Mouse (Mus musculus) cortical plate, adult 2 months (tissue): ENCODE measurements around the gene Krt25. TPM values are rescaled to one million over a fixed set of nuclear protein-coding genes. Genes with fewer than 3 reads are reported as not detected.

Source experiments
- H3K27ac ChIP-seq: fragments of 200-500 bp; 2 replicates; pipeline ENCODE4 v1.5.1; 2012; ENCODE audit warnings: low read length, control low read depth, inconsistent platforms; ENCODE audit not compliant: insufficient read depth
- H3K4me1 ChIP-seq: fragments of 200-500 bp; 2 replicates; pipeline ENCODE4 v1.6.1; 2011; ENCODE audit warnings: low read length; ENCODE audit not compliant: control insufficient read depth, insufficient read depth
- H3K4me3 ChIP-seq: fragments of 200-500 bp; 2 replicates; pipeline ENCODE4 v1.5.1; 2011; ENCODE audit warnings: mild to moderate bottlenecking, low read length, control low read depth; ENCODE audit not compliant: insufficient read depth
- CTCF ChIP-seq: fragments of 200-500 bp; IDR thresholded peaks from 2 replicates; pipeline ENCODE4 v1.5.1; 2011; ENCODE audit warnings: mild to moderate bottlenecking, control low read depth, low read length; ENCODE audit not compliant: insufficient read depth; ENCODE audit errors: extremely low read depth
- POLR2A ChIP-seq: fragments of 200-500 bp; IDR thresholded peaks from 2 replicates; pipeline ENCODE4 v1.6.1; 2011; ENCODE audit warnings: mild to moderate bottlenecking, low read length, control low read depth; ENCODE audit not compliant: insufficient read depth; ENCODE audit errors: extremely low read depth
- polyA plus RNA-seq: library from polyadenylated mRNA; depleted of rRNA; stranded (reverse); fragments of >200 nt; gene quantifications from 2 replicates; pipeline ENCODE4 v1.2.3, GENCODE M21; 2012

Gene Krt25
- polyA plus RNA-seq, 1 experiment = 0.04 TPM

GRCm38 (mm10) chr11:99329655-99330054 is 6.9 kb upstream of the Krt25 start:
- Histone ChIP-seq H3K4me3 (no peak overlapping the region), H3K4me1 (no peaks in the 10 kb centered on the region), H3K27ac (no peak overlapping the region)
- TF ChIP-seq POLR2A = no peak
- no peak for TF ChIP-seq CTCF

DNA sequence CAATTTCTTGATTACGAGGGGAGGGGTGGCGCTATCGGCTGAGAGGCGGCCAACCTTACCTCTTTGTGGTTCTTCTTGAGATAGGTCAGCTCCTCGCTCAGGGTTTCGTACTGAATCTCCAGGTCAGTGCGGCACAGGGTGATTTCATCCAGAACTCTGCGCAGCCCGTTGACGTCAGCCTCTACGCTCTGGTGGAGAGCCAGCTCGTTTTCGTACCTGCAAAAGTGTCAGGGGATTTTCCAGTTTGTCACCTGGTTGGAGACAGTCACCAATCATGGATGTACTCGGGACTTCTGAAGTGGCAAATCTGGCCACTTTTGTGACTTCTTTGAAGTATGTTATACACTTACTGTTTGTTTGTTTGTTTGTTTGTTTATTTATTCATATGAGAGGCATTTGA is 1.7 kb downstream of the Krt25 start:
- Histone ChIP-seq H3K4me1 (no peaks in the 10 kb centered on the region), H3K27ac (no peak overlapping the region), H3K4me3 (no peak overlapping the region)
- TF ChIP-seq POLR2A = no peak
- TF ChIP-seq CTCF = no peak

- no peak overlapping the region for H3K4me3 ChIP-seq
- TF ChIP-seq CTCF (no peak), POLR2A (no peak)
- H3K27ac ChIP-seq = no peak overlapping the region
Observed at GRCm38 (mm10) chr11:99319127-99319526, 3.6 kb downstream of the Krt25 start.

GRCm38 (mm10) chr11:99316543-99316942 is 6.2 kb downstream of the Krt25 start:
- no peaks in the 10 kb centered on the region for H3K4me1 ChIP-seq
- H3K27ac ChIP-seq = no peak overlapping the region
- no peak overlapping the region for H3K4me3 ChIP-seq
- TF ChIP-seq CTCF (no peak), POLR2A (no peak)

More at GRCm38 (mm10) chr11:99319127-99319526, 3.6 kb downstream of the Krt25 start:
- no peaks in the 10 kb centered on the region for H3K4me1 ChIP-seq

DNA sequence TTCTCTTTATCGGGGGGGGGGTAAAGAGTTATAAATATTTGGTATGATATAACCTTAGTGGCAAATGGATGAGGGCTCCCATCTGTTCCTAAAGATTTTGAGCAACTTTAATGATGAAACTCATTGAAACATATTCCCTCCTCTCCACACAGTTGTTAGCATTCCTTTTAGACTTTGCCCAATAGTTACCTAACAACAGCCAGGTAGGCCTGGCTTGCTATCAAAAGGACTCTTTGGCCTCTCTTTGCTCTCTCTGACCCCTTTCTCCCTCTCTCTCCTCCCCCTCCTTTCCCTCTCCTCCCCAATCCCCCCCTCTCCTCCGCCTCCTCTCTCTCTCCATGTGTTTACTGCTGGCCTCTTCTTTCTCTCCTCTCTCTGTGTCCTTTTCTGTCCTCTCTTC is 8.2 kb downstream of the Krt25 start:
- H3K27ac ChIP-seq = no peak overlapping the region
- no peak for TF ChIP-seq POLR2A
- TF ChIP-seq CTCF = no peak
- no peaks in the 10 kb centered on the region for H3K4me1 ChIP-seq
- no peak overlapping the region for H3K4me3 ChIP-seq

DNA sequence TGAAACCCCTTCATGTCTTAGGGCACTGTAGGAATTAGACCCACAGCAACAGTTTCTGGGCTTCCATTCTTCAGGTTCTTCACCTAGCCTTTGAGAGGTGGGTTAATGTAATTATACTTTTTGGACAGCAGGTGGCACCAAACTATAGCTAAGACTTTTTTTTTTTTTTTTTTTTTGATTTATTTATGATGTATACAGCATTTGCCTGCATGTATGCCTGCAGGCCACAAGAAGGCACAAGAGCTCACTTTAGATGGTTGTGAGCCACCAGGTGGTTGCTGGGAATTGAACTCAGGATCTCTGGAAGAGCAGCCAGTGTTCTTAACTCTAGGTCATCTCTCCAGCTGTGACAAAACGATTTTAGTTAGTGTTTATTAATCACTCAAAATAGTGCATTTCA is 11.9 kb downstream of the Krt25 start:
- TF ChIP-seq CTCF (peak; percentile 21; the same call in 1 of the 2 replicates), POLR2A (no peak)
- Histone ChIP-seq H3K4me1 (no peaks in the 10 kb centered on the region), H3K4me3 (no peak overlapping the region), H3K27ac (no peak overlapping the region)

- Histone ChIP-seq H3K27ac (no peak overlapping the region), H3K4me3 (no peak overlapping the region), H3K4me1 (no peaks in the 10 kb centered on the region)
- TF ChIP-seq POLR2A = no peak
- TF ChIP-seq CTCF = peak; percentile 71
Observed at GRCm38 (mm10) chr11:99307579-99307978, 15.2 kb downstream of the Krt25 start.

DNA sequence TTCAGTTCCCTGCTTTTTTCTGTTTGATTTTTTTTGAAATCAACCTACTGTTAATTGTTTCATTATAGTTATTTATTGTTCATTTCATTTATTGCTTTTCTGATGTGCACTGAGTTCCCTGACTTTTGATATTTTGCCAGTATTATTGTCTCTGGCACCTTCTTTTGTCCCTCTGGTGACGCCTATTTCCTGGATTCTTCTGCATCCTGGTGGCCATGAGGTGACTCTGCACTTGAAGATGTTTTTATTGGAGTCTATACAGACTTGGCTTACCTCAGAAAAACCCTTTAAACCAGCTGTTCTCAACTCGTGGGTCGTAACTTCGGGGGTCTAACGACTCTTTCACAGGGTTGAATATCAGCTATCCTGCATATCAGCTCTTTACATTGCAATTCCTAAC is 27.7 kb downstream of the Krt25 start:
- TF ChIP-seq POLR2A = no peak
- TF ChIP-seq CTCF = peak; percentile 28
- no peak overlapping the region for H3K27ac ChIP-seq
- H3K4me1 ChIP-seq = no peaks in the 10 kb centered on the region
- H3K4me3 ChIP-seq = no peak overlapping the region

DNA sequence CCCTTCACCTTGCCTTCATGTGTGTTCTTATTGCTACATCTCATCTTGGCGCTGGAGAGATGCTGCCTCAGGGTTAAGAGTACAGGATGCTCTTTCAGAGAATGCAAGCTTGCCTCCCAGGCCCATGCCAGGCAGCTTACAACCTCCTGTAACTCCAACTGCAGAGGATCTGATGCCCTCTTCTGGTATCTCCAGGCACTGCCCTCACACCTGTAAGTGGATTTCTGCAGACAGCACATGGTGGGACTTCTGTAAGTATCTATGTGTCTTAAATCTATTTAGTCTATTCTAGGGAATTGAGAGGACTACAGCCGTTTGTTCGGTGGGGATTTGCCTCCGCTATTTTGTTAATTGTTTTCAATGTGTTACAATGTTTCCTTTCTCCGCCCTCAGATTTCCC is 29.9 kb downstream of the Krt25 start:
- H3K4me3 ChIP-seq = no peak overlapping the region
- H3K27ac ChIP-seq = no peak overlapping the region
- no peaks in the 10 kb centered on the region for H3K4me1 ChIP-seq
- TF ChIP-seq POLR2A (no peak), CTCF (peak; percentile 70)

DNA sequence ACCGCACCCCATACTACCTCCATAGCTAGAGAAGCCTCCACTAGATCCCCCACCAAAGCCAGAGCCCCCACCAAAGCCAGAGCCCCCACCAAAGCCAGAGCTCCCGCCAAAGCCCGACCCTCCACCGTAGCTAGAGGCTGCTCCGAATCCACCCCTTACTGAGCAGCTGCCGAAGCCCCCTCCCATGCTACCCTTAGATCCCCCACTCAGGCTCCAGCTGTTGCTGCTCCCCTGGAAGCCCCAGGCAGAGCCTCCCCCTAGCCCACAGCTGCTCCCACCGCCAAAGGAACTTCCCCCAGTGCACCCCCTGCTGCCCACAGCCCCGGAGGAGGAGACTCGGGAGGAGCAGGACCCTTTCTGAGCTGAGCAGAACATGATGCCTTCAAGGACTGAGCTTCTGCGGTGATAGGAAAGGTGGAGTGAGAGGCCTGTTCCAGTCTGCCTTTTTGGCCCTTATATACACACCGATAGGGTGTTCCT is 37.9 kb downstream of the Krt25 start, which contains the start of gene Krt24:
Krt24 (minus strand) TSS at position 430 of the 480 bp plus-strand sequence.
- Histone ChIP-seq H3K27ac (no peak within 1 kb of the TSS), H3K4me3 (no peak within 1 kb of the TSS), H3K4me1 (no peaks in the 10 kb centered on the region)
- TF ChIP-seq POLR2A = no peak
- no peak for TF ChIP-seq CTCF
